Mouse (Mus musculus) retina, postnatal 1 day (tissue): ENCODE data around the gene Nfib.
A peak's percentile ranks its signal among the peaks of the same experiment; 100 is the strongest.

Experiments used
- DNase-seq: peaks from one replicate; pipeline ENCODE4 v3.0.0-alpha.2; 2012

The Nfib gene

GRCm38 (mm10) chr4:82623081-82623538 lies 82.4 kb downstream of the Nfib start:
- peak; percentile 28 for DNase-seq

DNA sequence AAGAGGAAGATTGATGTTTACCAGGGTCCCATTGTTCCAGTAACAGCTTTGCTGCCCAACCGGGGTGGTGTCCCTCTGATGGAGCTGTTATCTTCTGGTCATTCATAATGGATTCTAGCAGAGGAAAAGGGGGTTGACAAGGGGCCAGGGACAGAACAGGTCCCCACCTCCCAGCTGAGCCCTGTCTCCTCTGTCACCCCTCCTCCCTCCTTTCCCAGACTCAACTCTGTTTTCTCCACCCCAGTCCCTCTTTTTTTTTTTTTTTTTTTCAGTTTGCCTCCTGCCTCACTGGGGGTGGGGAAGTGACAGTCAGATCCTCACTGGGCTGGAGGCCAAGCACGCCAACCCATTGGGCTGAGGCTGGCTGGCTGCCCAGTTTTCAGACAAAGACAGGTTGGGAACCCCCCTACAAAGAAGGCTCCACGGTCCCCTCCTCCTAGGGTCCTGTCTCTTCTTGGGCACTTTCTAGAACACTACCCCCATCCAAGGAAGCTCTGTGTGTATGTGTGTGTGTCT lies 83.2 kb downstream of the Nfib start:
- peak; percentile 94 for DNase-seq

DNA sequence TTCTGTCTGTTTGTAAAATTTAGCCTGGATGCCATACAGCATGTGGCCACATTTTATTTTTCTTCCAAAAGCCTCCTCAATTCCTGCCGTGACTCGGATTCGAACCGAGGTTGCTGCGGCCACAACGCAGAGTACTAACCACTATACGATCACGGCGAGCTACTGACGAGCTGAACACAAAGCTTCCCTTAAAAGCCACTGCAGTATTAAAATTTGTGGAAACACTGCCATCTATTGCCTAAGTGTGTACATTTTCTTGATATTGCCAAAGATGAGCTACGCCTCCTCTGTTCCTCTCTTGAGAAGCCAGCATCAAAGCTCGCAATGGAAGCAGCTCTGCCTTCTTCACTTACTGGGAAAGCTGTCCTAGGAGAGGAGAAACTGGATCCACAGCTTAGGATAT lies 86.0 kb downstream of the Nfib start:
- DNase-seq = peak; percentile 64

- DNase-seq = peak; percentile 28
Measured at GRCm38 (mm10) chr4:82619003-82619402, 86.5 kb downstream of the Nfib start.

- DNase-seq = no peak
Measured at GRCm38 (mm10) chr4:82617257-82617656, 88.3 kb downstream of the Nfib start.

GRCm38 (mm10) chr4:82615712-82616111 lies 89.8 kb downstream of the Nfib start:
- no peak for DNase-seq

- DNase-seq = no peak
Measured at GRCm38 (mm10) chr4:82614466-82614805, 91.1 kb downstream of the Nfib start.

- DNase-seq = peak; percentile 84
Measured at GRCm38 (mm10) chr4:82613606-82614465, 91.7 kb downstream of the Nfib start.

GRCm38 (mm10) chr4:82609676-82610075 lies 95.9 kb downstream of the Nfib start:
- no peak for DNase-seq

DNA sequence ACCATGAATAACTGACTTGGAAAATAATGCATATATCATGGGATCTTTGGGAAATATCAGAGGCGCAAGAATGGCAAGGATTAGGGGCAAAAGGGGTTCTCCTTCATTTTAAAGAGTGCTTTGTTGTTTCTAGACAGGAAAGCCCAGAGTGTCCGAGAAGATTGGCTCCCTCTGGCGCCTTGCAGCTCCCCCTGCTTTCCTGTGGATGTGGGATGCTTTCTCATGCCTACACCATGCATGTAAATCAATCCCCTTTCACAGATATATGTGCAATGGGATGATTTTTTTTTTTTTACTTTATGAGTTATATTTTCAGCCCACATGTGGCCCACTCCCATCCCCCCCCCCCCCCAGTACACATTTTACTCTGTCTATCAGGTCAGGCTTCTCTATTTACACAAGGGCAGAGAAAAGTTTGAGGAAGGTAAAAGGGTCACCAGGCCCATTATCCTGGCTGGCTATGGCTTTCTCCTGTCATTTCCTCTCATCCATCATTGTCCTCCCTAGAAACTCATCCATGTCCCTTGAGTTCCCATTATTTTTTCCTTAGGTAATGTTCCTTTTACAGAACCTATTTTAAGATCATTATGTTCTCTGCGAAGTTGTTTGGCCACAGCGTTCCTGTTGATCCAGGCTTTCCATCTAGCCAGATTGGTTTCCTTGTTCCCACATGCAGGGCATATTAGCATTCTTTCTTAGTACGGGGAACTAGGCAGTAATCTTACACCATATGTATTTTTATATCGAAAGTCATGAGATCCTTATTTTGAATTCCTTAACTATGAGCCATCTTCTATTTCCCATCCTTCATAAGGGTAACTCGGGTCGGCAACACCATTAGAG lies 96.6 kb downstream of the Nfib start:
- no peak for DNase-seq

DNA sequence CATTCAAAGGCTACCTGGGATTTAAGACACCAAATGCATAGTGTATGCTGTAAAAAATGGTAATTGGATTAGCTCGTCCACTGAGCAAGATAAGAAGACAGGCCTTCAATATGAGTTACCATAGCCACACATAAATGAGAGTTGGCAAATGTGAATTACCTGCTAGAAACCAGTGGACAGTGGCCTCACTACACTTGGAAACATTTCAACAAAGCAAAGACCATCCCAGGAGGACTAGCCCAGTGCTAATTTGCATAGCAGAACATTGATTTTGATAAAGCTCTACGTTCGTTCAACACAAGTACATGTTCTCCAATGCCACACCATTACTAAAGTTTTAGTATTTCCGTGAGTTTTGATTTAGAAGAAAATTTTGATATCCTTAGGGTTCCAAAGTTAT lies 98.3 kb downstream of the Nfib start:
- DNase-seq = no peak

- DNase-seq = no peak
Measured at GRCm38 (mm10) chr4:82606351-82606750, 99.2 kb downstream of the Nfib start.

GRCm38 (mm10) chr4:82605034-82605784 lies 100.3 kb downstream of the Nfib start:
- no peak for DNase-seq

DNA sequence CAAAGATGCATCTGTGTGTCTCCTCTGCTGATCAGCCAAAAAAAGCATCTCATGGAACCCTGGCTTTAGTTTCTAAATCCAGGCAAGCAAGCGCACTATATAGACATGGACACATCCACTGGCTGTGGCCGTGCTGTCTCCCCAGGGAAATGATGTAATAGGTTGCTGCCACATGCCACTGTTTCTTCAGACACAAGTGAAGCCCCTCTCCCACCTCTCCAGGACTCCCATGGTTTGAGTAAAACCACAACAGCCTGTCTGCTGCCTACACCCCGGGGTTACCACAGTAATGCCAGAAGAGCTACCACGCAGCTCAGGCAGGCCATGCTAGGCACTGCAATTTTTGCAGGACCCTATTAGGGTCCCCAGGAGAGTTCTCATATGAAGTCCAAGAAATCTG lies 101.0 kb downstream of the Nfib start:
- no peak for DNase-seq

DNA sequence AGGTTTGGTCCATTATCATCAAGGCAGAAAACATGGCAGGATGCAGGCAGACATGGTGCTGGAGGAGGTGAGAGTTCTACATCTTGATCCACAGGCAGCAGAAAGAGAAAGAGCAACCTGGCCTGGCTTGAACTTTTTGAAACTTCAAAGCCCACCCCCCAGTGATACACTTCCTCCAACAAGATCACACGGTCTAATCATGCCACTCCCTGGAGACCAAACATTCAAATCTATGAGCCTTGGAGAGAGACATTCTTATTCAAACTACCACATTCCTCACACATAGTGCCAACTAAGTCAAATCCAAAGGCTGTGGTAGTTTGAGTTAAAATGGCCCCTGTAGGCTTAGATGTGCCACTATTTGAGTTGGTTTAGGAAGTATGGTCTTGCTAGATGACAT lies 104.9 kb downstream of the Nfib start:
- DNase-seq = no peak

GRCm38 (mm10) chr4:82598436-82598835 lies 107.1 kb downstream of the Nfib start:
- no peak for DNase-seq

- peak; percentile 75 for DNase-seq
Measured at GRCm38 (mm10) chr4:82593681-82594666, 111.6 kb downstream of the Nfib start.

DNA sequence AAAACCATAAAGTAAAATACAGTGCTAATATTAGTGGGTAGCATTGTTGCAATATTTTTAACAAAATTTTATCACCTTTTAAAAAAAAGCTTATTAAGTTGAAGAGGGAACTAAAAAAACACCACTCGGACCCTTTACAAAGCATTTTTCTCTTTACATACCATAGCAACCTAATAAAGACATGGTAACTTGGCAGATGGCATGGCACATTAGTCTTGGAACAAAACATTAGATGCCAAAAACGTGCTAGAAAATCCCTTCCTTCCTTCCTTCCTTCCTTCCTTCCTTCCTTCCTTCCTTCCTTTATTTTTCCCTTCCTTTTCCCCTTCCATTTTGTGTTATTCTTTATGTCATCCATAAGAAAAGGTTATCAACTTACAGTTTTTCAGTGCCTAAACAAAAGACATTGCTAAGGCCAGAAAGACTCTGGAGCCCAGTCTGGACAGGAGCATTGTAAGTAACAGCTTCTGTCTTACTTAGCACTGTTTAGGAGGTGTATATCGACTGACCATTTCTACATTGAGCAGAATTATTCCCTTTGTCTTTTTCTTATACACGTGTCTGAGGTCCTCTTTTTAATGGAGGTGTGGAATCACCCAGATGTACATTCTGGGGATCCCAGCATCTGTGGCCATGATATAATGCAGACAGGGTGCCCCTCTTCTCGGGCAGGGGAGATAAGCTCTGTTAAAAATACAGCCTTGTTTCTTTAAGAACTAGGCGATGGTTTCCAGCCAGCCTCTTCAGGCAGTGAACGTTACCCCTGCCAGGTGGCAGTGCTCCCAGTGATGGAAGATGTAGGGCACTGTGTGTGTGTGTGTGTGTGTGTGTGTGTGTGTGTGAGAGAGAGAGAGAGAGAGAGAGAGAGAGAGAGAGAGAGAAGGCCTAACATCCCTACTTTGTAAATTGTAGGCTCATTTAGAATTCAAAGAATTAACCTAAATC lies 113.2 kb downstream of the Nfib start:
- peak; percentile 64 for DNase-seq

GRCm38 (mm10) chr4:82589345-82589890 lies 116.1 kb downstream of the Nfib start:
- DNase-seq = peak; percentile 91

GRCm38 (mm10) chr4:82588718-82589117 lies 116.8 kb downstream of the Nfib start:
- DNase-seq = peak; percentile 50
